Mouse (Mus musculus) layer of hippocampus, postnatal 10 days (tissue): ENCODE data around the gene Srrm1. TPM values are rescaled to one million over a fixed set of nuclear protein-coding genes. Genes with fewer than 3 reads are reported as not detected.

Source experiments
- DNase-seq, 2 experiments: peaks; one replicate each; pipeline ENCODE4 v3.0.0; 2021; ENCODE audit warnings: low spot score in 2 of 2
- total RNA-seq, 2 experiments: library from RNA; stranded (reverse); gene quantifications; 2 replicates each; pipeline ENCODE4 v1.2.3; 2021

The Srrm1 gene
- total RNA-seq, 2 experiments from 2014 or later: 131 to 153 TPM

- peak in 1 of 2 experiments; percentile 23 for DNase-seq
These were observed 79.8 kb downstream of the Srrm1 start for GRCm38 (mm10) chr4:135273307-135273682.

- DNase-seq: peak; percentile 95 to 97
These were observed 80.3 kb downstream of the Srrm1 start, which contains the start of gene Clic4 for GRCm38 (mm10) chr4:135272640-135273306. TSS of gene Clic4 (minus strand) at chr4:135272814.

- DNase-seq: peak; percentile 26 to 36
These were observed 81.1 kb downstream of the Srrm1 start for GRCm38 (mm10) chr4:135271881-135272616.

- peak in 1 of 2 experiments; percentile 28 for DNase-seq
These were observed 81.7 kb downstream of the Srrm1 start for GRCm38 (mm10) chr4:135271419-135271828.

Other genes with a start within 250 kb of the Srrm1 start
- not detected for gene Runx3, start 232.7 kb downstream of the Srrm1 start, total RNA-seq
- 10 to 100 TPM; 31.0 to 31.6 TPM for gene Clic4, start 80.5 kb downstream of the Srrm1 start, total RNA-seq
- gene Ncmap, start 44.9 kb upstream of the Srrm1 start, total RNA-seq: 1 to 10 TPM in 1 of 2 experiments, under 1 TPM in 1; 0.82 to 1.2 TPM
- 10 to 100 TPM; 45.8 to 46.2 TPM for gene Rcan3, start 80.5 kb upstream of the Srrm1 start, total RNA-seq
- gene Stpg1, start 141.5 kb upstream of the Srrm1 start, total RNA-seq: 1 to 10 TPM; 1.1 to 2.3 TPM
- gene Nipal3, start 141.7 kb upstream of the Srrm1 start, total RNA-seq: 10 to 100 TPM; 60.9 to 66.2 TPM
- gene Grhl3, start 220.3 kb upstream of the Srrm1 start, total RNA-seq: under 1 TPM; 0.30 to 0.65 TPM